Mouse (Mus musculus): ENCODE measurements at regions not wholly inside any gene's neighbourhood (a gene's known extent, or its start where the extent isn't known, plus 50 kb on each side); places are given as distances from the start of the nearest gene placed in this dataset.

GRCm38 (mm10) chr2:147267901-147268300, 73.9 kb upstream of the Nkx2-2 start:
- dilution Hi-C loops (cut with MboI; ENCODE audit: extremely low pct_ligation_motif_present, extremely low pct_unique_long_range_greater_than_20kb, low sequenced_read_pairs): no loop called here
- no peak for DNase-seq (ENCODE audit: extremely low read depth)

GRCm38 (mm10) chr2:147267257-147267656, 73.2 kb upstream of the Nkx2-2 start:
- H3K4me3 ChIP-seq (replicated peaks in 1 of 3; ENCODE audit: low read depth in 2 of 3, low read length in 2 of 3, poor library complexity in 1 of 3): no peak overlapping the region
- DNase-seq (ENCODE audit: extremely low read depth): no peak
- no peak overlapping the region for H3K4me2 ChIP-seq (ENCODE audit: insufficient read depth, low read depth, poor library complexity, severe bottlenecking)
- H3K36me3 ChIP-seq (replicated peaks in 1 of 2; ENCODE audit: control insufficient read depth in 1 of 2, insufficient read depth in 1 of 2, low read length in 1 of 2): no peaks in the 10 kb centered on the region
- dilution Hi-C loops (cut with MboI; ENCODE audit: extremely low pct_ligation_motif_present, extremely low pct_unique_long_range_greater_than_20kb, low sequenced_read_pairs): no loop called here
- no peak overlapping the region for H3K27ac ChIP-seq (ENCODE audit: insufficient read depth, low read depth)
- in situ Hi-C loops (cut with MboI; ENCODE audit: low pct_ligation_motif_present, low pct_unique_long_range_greater_than_20kb, low sequenced_read_pairs): no loop called here
- no peak overlapping the region for H3K9ac ChIP-seq (ENCODE audit: insufficient read depth, low read depth)
- no peak for TF ChIP-seq ELF1 (IDR thresholded peaks at IDR 0.05; ENCODE audit: low read depth, low read length)
- TF ChIP-seq MAZ (IDR thresholded peaks at IDR 0.05; ENCODE audit: low read depth, low read length): no peak
- no peak for TF ChIP-seq EP300 (IDR thresholded peaks at IDR 0.05; ENCODE audit: low read length)
- no peak for TF ChIP-seq ZNF384 (IDR thresholded peaks at IDR 0.05; ENCODE audit: low read depth, low read length)
- TF ChIP-seq KAT2A (IDR thresholded peaks at IDR 0.05; ENCODE audit: insufficient replicate concordance, low read length): no peak
- H3K27me3 ChIP-seq (replicated peaks): peaks cover 10% of the 10 kb centered on the region
- H3K79me2 ChIP-seq (replicated peaks; ENCODE audit: control insufficient read depth, extremely low read depth, insufficient read depth, poor library complexity, severe bottlenecking): no peaks in the 10 kb centered on the region; the same call in 1 of the 2 replicates
- H3K9me3 ChIP-seq (replicated peaks; ENCODE audit: low read length): no peaks in the 10 kb centered on the region
- 0 out of 4 replicates have a peak, but pooled peaks cover 0 to 4% of the 10 kb centered on the region in 2 experiments for H3K4me1 ChIP-seq (ENCODE audit: control insufficient read depth in 1 of 2, insufficient read depth in 2 of 2)

More at GRCm38 (mm10) chr2:147267901-147268300, 73.9 kb upstream of the Nkx2-2 start:
- H3K4me1 ChIP-seq (ENCODE audit: control insufficient read depth in 1 of 2, insufficient read depth in 2 of 2): 0 out of 4 replicates have a peak, but pooled peaks cover 0 to 4% of the 10 kb centered on the region in 2 experiments
- no peak overlapping the region for H3K4me2 ChIP-seq (ENCODE audit: insufficient read depth, low read depth, poor library complexity, severe bottlenecking)
- H3K27ac ChIP-seq (ENCODE audit: insufficient read depth, low read depth): no peak overlapping the region
- no peaks in the 10 kb centered on the region for H3K36me3 ChIP-seq (replicated peaks in 1 of 2; ENCODE audit: control insufficient read depth in 1 of 2, insufficient read depth in 1 of 2, low read length in 1 of 2)
- TF ChIP-seq JUN (IDR thresholded peaks at IDR 0.05; ENCODE audit: insufficient read depth, low read depth, low read length) (no peak), MEF2A (IDR thresholded peaks at IDR 0.05; ENCODE audit: borderline replicate concordance, low read depth, low read length) (no peak), TCF12 (IDR thresholded peaks at IDR 0.05; ENCODE audit: low read depth, low read length) (no peak), BHLHE40 (IDR thresholded peaks at IDR 0.05; ENCODE audit: low read depth, low read length) (no peak), ZKSCAN1 (IDR thresholded peaks at IDR 0.05; ENCODE audit: borderline replicate concordance, low read depth, low read length) (no peak), RAD21 (IDR thresholded peaks at IDR 0.05; ENCODE audit: low read depth, low read length) (no peak), ELF1 (IDR thresholded peaks at IDR 0.05; ENCODE audit: low read depth, low read length) (no peak), E2F4 (IDR thresholded peaks at IDR 0.05; ENCODE audit: insufficient replicate concordance, low read depth, low read length) (no peak), RCOR1 (conservative IDR thresholded peaks at IDR 0.05; ENCODE audit: low read depth, low read length) (no peak), KAT2A (IDR thresholded peaks at IDR 0.05; ENCODE audit: insufficient replicate concordance, low read length) (no peak), CHD1 (IDR thresholded peaks at IDR 0.05; ENCODE audit: low read depth, low read length) (no peak), HCFC1 (IDR thresholded peaks at IDR 0.05; ENCODE audit: low read depth, low read length) (no peak), SIN3A (IDR thresholded peaks at IDR 0.05; ENCODE audit: low read length) (no peak), GABPA (IDR thresholded peaks at IDR 0.05; ENCODE audit: insufficient replicate concordance, low read depth, low read length) (no peak), MAFK (IDR thresholded peaks at IDR 0.05; ENCODE audit: insufficient replicate concordance, low read length) (no peak), PAX5 (IDR thresholded peaks at IDR 0.05; ENCODE audit: low read length) (no peak), CHD2 (IDR thresholded peaks at IDR 0.05; ENCODE audit: low read length) (no peak), JUND (conservative IDR thresholded peaks at IDR 0.05; ENCODE audit: low read depth, low read length) (no peak), ZNF384 (IDR thresholded peaks at IDR 0.05; ENCODE audit: low read depth, low read length) (no peak), NELFE (IDR thresholded peaks at IDR 0.05; ENCODE audit: low read depth, low read length) (no peak)
- H3K9me3 ChIP-seq (replicated peaks; ENCODE audit: low read length): no peaks in the 10 kb centered on the region
- H3K9ac ChIP-seq (ENCODE audit: insufficient read depth, low read depth): no peak overlapping the region
- no peaks in the 10 kb centered on the region; the same call in 1 of the 2 replicates for H3K79me2 ChIP-seq (replicated peaks; ENCODE audit: control insufficient read depth, extremely low read depth, insufficient read depth, poor library complexity, severe bottlenecking)
- H3K4me3 ChIP-seq (replicated peaks in 1 of 3; ENCODE audit: low read depth in 2 of 3, low read length in 2 of 3, poor library complexity in 1 of 3): no peak overlapping the region
- in situ Hi-C loops (cut with MboI; ENCODE audit: low pct_ligation_motif_present, low pct_unique_long_range_greater_than_20kb, low sequenced_read_pairs): no loop called here
- H3K27me3 ChIP-seq (replicated peaks): peaks cover 6% of the 10 kb centered on the region

All from CH12.LX (cell line).